Comparison of ENCODE assay signal across 10 mouse cellular contexts in genomic region chr19:3709013-3709787, GRCm38 (mm10). TPM values are rescaled to one million over a fixed set of nuclear protein-coding genes. Genes with fewer than 3 reads are reported as not detected.
DNase-seq lines count a peak whose midpoint lies in the region; ATAC-seq and TF ChIP-seq lines count a peak whose summit lies in the region.
"Had no signal": no experiment of that assay in that cellular context is flagged by ENCODE, and none has a peak within 500 bp of the region (broad histone marks: within the 10 kb centered on the region; RNA-seq: fewer than 3 reads in every experiment).

No protein-coding gene starts in this region.

- peak overlapping the region; percentile 92 for H3K4me3 ChIP-seq in heart, embryonic 16.5 days (ENCODE audit: low read length)
- peak overlapping the region; percentile 92 for H3K4me3 ChIP-seq in cortical plate, adult 2 months (ENCODE audit: insufficient read depth, low read length)
- H3K4me3 ChIP-seq in intestine, embryonic 14.5 days (ENCODE audit: low read depth, low read length), result peak overlapping the region; percentile 87
- H3K4me3 ChIP-seq in midbrain, embryonic 15.5 days, result peak overlapping the region; percentile 95

- peak overlapping the region; percentile 91 for H3K9ac ChIP-seq in heart, embryonic 16.5 days (ENCODE audit: low read length)
- H3K9ac ChIP-seq in intestine, embryonic 14.5 days (ENCODE audit: low read length), result peak overlapping the region; percentile 76
- H3K9ac ChIP-seq in midbrain, embryonic 15.5 days, result peak overlapping the region; percentile 88

- no peak for ATAC-seq in heart, embryonic 16.5 days (replicated peaks; ENCODE audit: extremely low read depth, insufficient read depth, low FRiP score)
- ATAC-seq in intestine, embryonic 14.5 days (replicated peaks; ENCODE audit: low FRiP score, low TSS enrichment, low read depth), result no peak
- ATAC-seq in midbrain, embryonic 15.5 days (replicated peaks), result no peak
- no peak for ATAC-seq in erythroid progenitor cell, adult 5-6 weeks (replicated peaks; ENCODE audit: low FRiP score, poor library complexity, severe bottlenecking)

- 39% methylated on average over 10 of the region's 10 CpGs for whole genome bisulfite sequencing in heart, embryonic 16.5 days
- 27% methylated on average over 10 of the region's 10 CpGs for WGBS in intestine, embryonic 14.5 days
- 47% methylated on average over 10 of the region's 10 CpGs for WGBS in midbrain, embryonic 15.5 days

- DNase-seq in heart, adult 9 months (ENCODE audit: low spot score in 2 of 2), result no peak
- DNase-seq in intestine, embryonic 14.5 days (ENCODE audit: low spot score), result no peak
- DNase-seq in adrenal gland, postnatal 4 days (ENCODE audit: low spot score in 2 of 2), result no peak
- DNase-seq in right cerebral cortex, postnatal 10 days (ENCODE audit: low spot score in 2 of 2), result no peak
- DNase-seq: cerebellum, postnatal 36 days; thymus, postnatal 25 days had no signal

- no peak for TF ChIP-seq POLR2A in cortical plate, adult 2 months (IDR thresholded peaks at IDR 0.05; ENCODE audit: extremely low read depth, insufficient read depth, low read length)

- no peaks in the 10 kb centered on the region for H3K36me3 ChIP-seq in heart, embryonic 16.5 days (ENCODE audit: control insufficient read depth, insufficient read depth)
- no peaks in the 10 kb centered on the region; the same call in none of the 2 replicates for H3K36me3 ChIP-seq in intestine, embryonic 14.5 days (ENCODE audit: control insufficient read depth, insufficient read depth, low read length)
- H3K36me3 ChIP-seq in midbrain, embryonic 15.5 days (replicated peaks), result no peaks in the 10 kb centered on the region

- H3K27me3 ChIP-seq in heart, embryonic 16.5 days (ENCODE audit: control insufficient read depth, insufficient read depth, low read length), result no peaks in the 10 kb centered on the region
- H3K27me3 ChIP-seq in intestine, embryonic 14.5 days (replicated peaks; ENCODE audit: control insufficient read depth, insufficient read depth, low read length), result no peaks in the 10 kb centered on the region
- H3K27me3 ChIP-seq in midbrain, embryonic 15.5 days (replicated peaks), result no peaks in the 10 kb centered on the region

- no peak overlapping the region for H3K27ac ChIP-seq in heart, embryonic 16.5 days (ENCODE audit: low read length)
- no peak overlapping the region for H3K27ac ChIP-seq in cortical plate, adult 2 months (ENCODE audit: insufficient read depth, low read length)
- H3K27ac ChIP-seq in intestine, embryonic 14.5 days (ENCODE audit: low read depth), result peak overlapping the region; percentile 89; the same call in 1 of the 2 replicates
- H3K27ac ChIP-seq in midbrain, embryonic 15.5 days, result no peak overlapping the region

- peaks cover 9% of the 10 kb centered on the region for H3K4me1 ChIP-seq in heart, embryonic 16.5 days (ENCODE audit: control insufficient read depth, insufficient read depth, low read length)
- peaks cover 4% of the 10 kb centered on the region; the same call in 1 of the 2 replicates for H3K4me1 ChIP-seq in cortical plate, adult 2 months (ENCODE audit: control insufficient read depth, insufficient read depth, low read length)
- peaks cover 10% of the 10 kb centered on the region for H3K4me1 ChIP-seq in intestine, embryonic 14.5 days (replicated peaks; ENCODE audit: control insufficient read depth, insufficient read depth, low read length)
- H3K4me1 ChIP-seq in midbrain, embryonic 15.5 days, result peaks cover 27% of the 10 kb centered on the region

- no peak for TF ChIP-seq CTCF in cortical plate, adult 2 months (IDR thresholded peaks at IDR 0.05; ENCODE audit: extremely low read depth, insufficient read depth, low read length)

- no peaks in the 10 kb centered on the region for H3K9me3 ChIP-seq in heart, embryonic 16.5 days (replicated peaks; ENCODE audit: control insufficient read depth, low read length)
- no peaks in the 10 kb centered on the region for H3K9me3 ChIP-seq in intestine, embryonic 14.5 days (ENCODE audit: control insufficient read depth, low read length)
- no peaks in the 10 kb centered on the region for H3K9me3 ChIP-seq in midbrain, embryonic 15.5 days

- peak overlapping the region; percentile 72 for H3K4me2 ChIP-seq in heart, embryonic 16.5 days (ENCODE audit: low read depth, low read length)
- H3K4me2 ChIP-seq in intestine, embryonic 14.5 days (ENCODE audit: low read length), result peak overlapping the region; percentile 76
- H3K4me2 ChIP-seq in midbrain, embryonic 15.5 days, result peak overlapping the region; percentile 72

RNA-seq across cellular contexts. Expression of gene 1810055G02Rik, which starts 1.1 kb away (rescaled TPM):
- 18.6 and 20.1 TPM in 2 replicates for polyA plus RNA-seq in heart, embryonic 16.5 days (2015; fragmentation: Nextera tagmentation; extraction: Ambion mirVana)
- 44.7 and 44.8 TPM in 2 replicates for polyA plus RNA-seq in cortical plate, adult 2 months (2012; rRNA removed)
- 34.1 and 36.4 TPM in 2 replicates for polyA plus RNA-seq in intestine, embryonic 14.5 days (2014; fragmentation: Nextera tagmentation; extraction: Ambion mirVana)
- polyA plus RNA-seq in midbrain, embryonic 15.5 days (2015; fragmentation: Nextera tagmentation; extraction: Ambion mirVana), result 34.6 and 35.9 TPM in 2 replicates
- 5.0 and 8.4 TPM in 2 replicates for total RNA-seq in erythroid progenitor cell, adult 5-6 weeks (2015; ENCODE audit: low replicate concordance)
- total RNA-seq in erythroid progenitor cell, adult 5-6 weeks (2017; ENCODE audit: low replicate concordance), result 3.1 and 3.2 TPM in 2 replicates
- total RNA-seq in adrenal gland, postnatal 4 days (2021), result 10 to 100 TPM; 23.7 to 23.9 TPM

RNA-seq across cellular contexts. Expression of gene Lrp5, which starts 22.8 kb away (rescaled TPM):
- 3.1 and 3.7 TPM in 2 replicates for polyA plus RNA-seq in heart, embryonic 16.5 days (2015; fragmentation: Nextera tagmentation; extraction: Ambion mirVana)
- polyA plus RNA-seq in cortical plate, adult 2 months (2012; rRNA removed), result 3.1 and 3.4 TPM in 2 replicates
- polyA plus RNA-seq in intestine, embryonic 14.5 days (2014; fragmentation: Nextera tagmentation; extraction: Ambion mirVana), result 7.8 and 7.9 TPM in 2 replicates
- 1.1 and 1.4 TPM in 2 replicates for polyA plus RNA-seq in midbrain, embryonic 15.5 days (2015; fragmentation: Nextera tagmentation; extraction: Ambion mirVana)
- total RNA-seq in erythroid progenitor cell, adult 5-6 weeks (2015; ENCODE audit: low replicate concordance), result 0.42 and 5.0 TPM in 2 replicates
- total RNA-seq in erythroid progenitor cell, adult 5-6 weeks (2017; ENCODE audit: low replicate concordance), result 1.8 and 1.9 TPM in 2 replicates
- 100 to 1,000 TPM; 109 to 117 TPM for total RNA-seq in adrenal gland, postnatal 4 days (2021)

RNA-seq across cellular contexts. Expression of gene Kmt5b, which starts 58.0 kb away (rescaled TPM):
- 18.9 and 20.4 TPM in 2 replicates for polyA plus RNA-seq in heart, embryonic 16.5 days (2015; fragmentation: Nextera tagmentation; extraction: Ambion mirVana)
- 26.7 and 29.1 TPM in 2 replicates for polyA plus RNA-seq in cortical plate, adult 2 months (2012; rRNA removed)
- 29.6 and 29.9 TPM in 2 replicates for polyA plus RNA-seq in intestine, embryonic 14.5 days (2014; fragmentation: Nextera tagmentation; extraction: Ambion mirVana)
- 51.9 and 59.9 TPM in 2 replicates for polyA plus RNA-seq in midbrain, embryonic 15.5 days (2015; fragmentation: Nextera tagmentation; extraction: Ambion mirVana)
- total RNA-seq in erythroid progenitor cell, adult 5-6 weeks (2015; ENCODE audit: low replicate concordance), result 15.1 and 19.1 TPM in 2 replicates
- total RNA-seq in erythroid progenitor cell, adult 5-6 weeks (2017; ENCODE audit: low replicate concordance), result 22.0 and 35.7 TPM in 2 replicates
- 10 to 100 TPM; 69.7 to 70.8 TPM for total RNA-seq in adrenal gland, postnatal 4 days (2021)
